Mouse (Mus musculus) forebrain, embryonic 14.5 days (tissue): Measurements from ENCODE around the gene Edc3. TPM values are rescaled to one million over a fixed set of nuclear protein-coding genes. Genes with fewer than 3 reads are reported as not detected.

Source experiments
- ATAC-seq: fragments of 200-750 bp; cut with Nextera tagmentation; 2 replicates; pipeline ENCODE4 v1.8.0; 2017; ENCODE audit warnings: mild to moderate bottlenecking, moderate library complexity
- DNase-seq: peaks from one replicate; pipeline ENCODE4 v3.0.0-alpha.2; 2015; ENCODE audit warnings: low spot score
- H3K27ac ChIP-seq: fragments of 300-500 bp; sonication (generic); 2 replicates; pipeline ENCODE4 v1.5.1; 2014; ENCODE audit warnings: low read depth, mild to moderate bottlenecking, control low read depth, low read length, moderate library complexity
- H3K27me3 ChIP-seq: fragments of 300-500 bp; sonication (generic); replicated peaks from 2 replicates; pipeline ENCODE4 v1.6.1; 2014; ENCODE audit warnings: low read length, control low read depth, mixed read lengths; ENCODE audit not compliant: control insufficient read depth, insufficient read depth
- H3K36me3 ChIP-seq: fragments of 300-500 bp; sonication (generic); 2 replicates; pipeline ENCODE4 v1.6.1; 2014; ENCODE audit warnings: low read length, control low read depth; ENCODE audit not compliant: control insufficient read depth, insufficient read depth
- H3K4me1 ChIP-seq: fragments of 300-500 bp; sonication (generic); 2 replicates; pipeline ENCODE4 v1.6.1; 2014; ENCODE audit warnings: antibody characterized with exemption, low read length, control low read depth; ENCODE audit not compliant: control insufficient read depth, insufficient read depth
- H3K4me2 ChIP-seq: fragments of 300-500 bp; sonication (generic); 2 replicates; pipeline ENCODE4 v1.6.1; 2014; ENCODE audit warnings: mild to moderate bottlenecking, control low read depth, low read length
- H3K4me3 ChIP-seq: fragments of 300-500 bp; sonication (generic); 2 replicates; pipeline ENCODE4 v1.5.1; 2014; ENCODE audit warnings: low read depth, low read length, control low read depth
- H3K9ac ChIP-seq: fragments of 300-500 bp; sonication (generic); 2 replicates; pipeline ENCODE4 v1.6.1; 2014; ENCODE audit warnings: mild to moderate bottlenecking, low read length, control low read depth, moderate library complexity
- H3K9me3 ChIP-seq: fragments of 300-500 bp; sonication (generic); replicated peaks from 2 replicates; pipeline ENCODE4 v1.6.1; 2016; ENCODE audit warnings: low read length, control low read depth, mixed read lengths; ENCODE audit not compliant: control insufficient read depth
- WGBS: fragments of 180-500 bp; shearing (Covaris S2); extraction: QIAGEN DNeasy Blood & Tissue Kit; methylation state at CpG from one replicate; pipeline ENCODE4 v1.1.7; 2014; 5-methylcytosine and 5-hydroxymethylcytosine counted together
- polyA plus RNA-seq: library from polyadenylated mRNA; unstranded; fragments of >200 nt; fragmentation: Nextera tagmentation; extraction: Ambion mirVana; gene quantifications from 2 replicates; pipeline ENCODE4 v1.2.1, GENCODE M21; 2014

Gene Edc3
- polyA plus RNA-seq, 1 experiment from 2014 or later: 28.9 TPM

DNA sequence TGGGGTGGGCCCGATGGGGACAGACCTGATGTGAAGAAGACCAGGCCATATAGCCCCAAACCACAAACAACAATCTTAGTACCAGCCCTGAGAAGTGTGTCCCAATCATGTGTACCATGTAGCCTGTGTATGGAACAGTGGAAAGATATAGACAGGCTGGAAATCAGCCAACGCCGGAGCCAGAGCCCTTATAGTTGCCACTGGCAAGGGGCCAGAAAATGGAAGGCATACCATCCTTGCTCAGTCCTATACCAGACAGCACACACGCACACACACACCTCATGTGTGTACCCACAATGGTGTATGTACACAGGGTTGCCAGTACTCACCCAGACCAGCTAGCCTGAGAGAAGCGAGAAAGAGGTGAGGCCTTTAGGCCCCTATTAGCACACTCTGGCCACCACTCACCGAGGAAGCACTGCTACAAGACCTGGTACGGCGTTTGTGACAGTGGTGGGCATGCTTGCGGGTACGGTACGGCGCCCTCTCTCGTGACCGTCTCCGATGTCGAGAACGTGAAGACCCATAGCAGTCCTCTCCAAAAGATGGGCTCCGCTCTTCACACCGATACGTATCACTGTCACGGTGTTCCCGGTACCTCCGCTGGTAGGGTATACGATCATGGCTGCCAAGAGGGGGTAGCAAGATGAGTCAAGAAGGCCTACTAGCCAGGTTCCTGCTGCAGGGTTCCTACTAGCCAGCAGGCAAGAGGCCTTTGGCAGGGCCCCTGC, 52.2 kb downstream of the Edc3 start:
- 93% methylated on average over 24 of the region's 24 CpGs for WGBS
- Histone ChIP-seq H3K4me1 (peaks cover 22% of the 10 kb centered on the region), H3K4me2 (no peak overlapping the region), H3K9me3 (no peaks in the 10 kb centered on the region), H3K4me3 (no peak overlapping the region), H3K27me3 (no peaks in the 10 kb centered on the region), H3K36me3 (peaks cover 59% of the 10 kb centered on the region), H3K27ac (no peak overlapping the region), H3K9ac (no peak overlapping the region)
- no peak for ATAC-seq
- DNase-seq: no peak

DNA sequence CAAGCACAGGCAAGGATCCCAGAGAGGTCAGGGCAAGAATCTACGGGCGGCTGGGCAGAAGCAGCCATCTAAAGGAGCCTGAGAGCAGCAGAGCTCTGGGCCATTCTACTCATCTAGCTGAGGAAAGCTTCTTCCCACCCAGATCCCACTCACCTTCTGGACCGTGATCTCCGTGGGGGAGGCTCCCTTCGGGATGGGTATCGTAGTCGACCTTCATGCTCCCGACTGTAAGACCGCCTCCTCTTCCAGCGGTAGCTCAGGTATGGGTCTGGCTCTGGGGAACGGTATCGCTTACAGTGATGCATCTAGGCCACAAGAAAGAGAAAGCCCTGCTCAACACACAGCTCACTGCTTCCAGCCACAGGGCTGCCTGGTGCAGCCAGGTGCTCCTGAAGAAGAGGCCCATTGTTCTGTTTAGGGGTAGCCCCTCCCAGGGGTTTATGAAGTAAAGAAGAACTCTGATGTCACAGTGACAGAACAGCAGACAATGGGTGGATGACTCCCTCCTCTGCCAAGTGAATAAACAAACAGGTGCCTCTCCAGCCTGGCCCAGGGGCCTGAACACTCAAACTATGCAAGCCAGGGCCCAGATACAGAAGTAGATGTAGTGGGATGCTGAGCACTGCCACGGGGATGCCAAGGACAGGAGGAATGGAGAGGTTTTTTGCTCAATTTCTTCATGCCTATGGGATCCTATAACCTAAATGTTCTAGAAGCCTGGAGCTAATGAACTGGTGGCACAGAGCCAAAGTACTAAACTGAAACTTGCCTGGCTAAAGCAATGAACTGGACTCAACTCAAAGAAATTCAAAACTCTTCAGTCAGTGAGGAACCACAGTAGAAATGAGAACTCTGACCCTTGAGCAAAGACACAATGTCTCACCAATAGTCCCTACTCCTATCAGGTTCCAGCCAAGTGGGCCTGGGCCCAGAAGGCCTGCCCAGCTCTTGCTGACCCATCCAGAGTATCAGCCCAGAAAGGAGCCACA, 53.5 kb downstream of the Edc3 start:
- Histone ChIP-seq H3K9ac (no peak overlapping the region), H3K4me3 (no peak overlapping the region), H3K36me3 (peaks cover 49% of the 10 kb centered on the region), H3K4me2 (0 out of 2 replicates have a peak overlapping the region, but pooled peaks have one; percentile 91), H3K9me3 (no peaks in the 10 kb centered on the region), H3K27ac (no peak overlapping the region), H3K27me3 (no peaks in the 10 kb centered on the region), H3K4me1 (peaks cover 29% of the 10 kb centered on the region)
- WGBS: 92% methylated on average over 13 of the region's 13 CpGs
- no peak for DNase-seq
- ATAC-seq: no peak

- H3K27me3 ChIP-seq: no peaks in the 10 kb centered on the region
Observed at GRCm38 (mm10) chr9:57762563-57762991, 54.2 kb downstream of the Edc3 start.

GRCm38 (mm10) chr9:57764147-57764973, 56.0 kb downstream of the Edc3 start:
- WGBS: under 1% methylated on average over 56 of the region's 57 CpGs
- ATAC-seq (peak; percentile 59), DNase-seq (peak; percentile 77)
- Histone ChIP-seq H3K9me3 (no peaks in the 10 kb centered on the region), H3K9ac (peak overlapping the region; percentile 98), H3K4me3 (peak overlapping the region; percentile 94), H3K27ac (peak overlapping the region; percentile 99), H3K27me3 (no peaks in the 10 kb centered on the region), H3K4me1 (peaks cover 29% of the 10 kb centered on the region), H3K4me2 (peak overlapping the region; percentile 91), H3K36me3 (peaks cover 24% of the 10 kb centered on the region)

More at GRCm38 (mm10) chr9:57762563-57762991, 54.2 kb downstream of the Edc3 start:
- ATAC-seq: no peak
- Histone ChIP-seq H3K9me3 (no peaks in the 10 kb centered on the region), H3K4me3 (no peak overlapping the region), H3K36me3 (peaks cover 42% of the 10 kb centered on the region), H3K27ac (no peak overlapping the region), H3K4me1 (peaks cover 29% of the 10 kb centered on the region), H3K4me2 (peak overlapping the region; percentile 91), H3K9ac (no peak overlapping the region)
- peak; percentile 34 for DNase-seq
- WGBS: 67% methylated on average over 6 of the region's 6 CpGs

DNA sequence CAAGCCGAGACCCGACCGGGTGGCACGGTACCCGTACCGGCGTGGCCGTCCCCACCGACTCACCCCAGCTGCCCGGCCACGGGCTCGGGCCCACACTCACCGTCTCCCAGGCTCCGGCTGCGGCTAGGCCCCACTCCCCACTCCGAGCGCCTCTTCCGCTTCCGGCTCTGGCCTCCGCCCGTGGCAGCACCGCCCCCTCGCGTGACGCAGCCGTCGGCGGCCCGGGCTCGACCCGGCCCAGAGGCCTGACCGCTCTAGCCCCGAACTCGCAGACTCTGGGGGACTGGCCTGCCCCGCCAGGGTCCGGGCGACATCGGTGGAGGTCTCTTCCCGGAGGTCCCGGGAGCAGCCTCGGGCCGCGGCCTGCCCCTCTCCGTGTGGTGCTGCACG, 56.6 kb downstream of the Edc3 start:
- peak overlapping the region; percentile 99 for H3K27ac ChIP-seq
- peaks cover 18% of the 10 kb centered on the region for H3K36me3 ChIP-seq
- ATAC-seq: peak; percentile 93
- H3K4me3 ChIP-seq: peak overlapping the region; percentile 94
- H3K9me3 ChIP-seq: no peaks in the 10 kb centered on the region
- H3K4me1 ChIP-seq: peaks cover 29% of the 10 kb centered on the region
- peak; percentile 94 for DNase-seq
- under 1% methylated on average over 44 of the region's 45 CpGs for WGBS
- H3K9ac ChIP-seq: peak overlapping the region; percentile 98
- H3K4me2 ChIP-seq: peak overlapping the region; percentile 91
- no peaks in the 10 kb centered on the region for H3K27me3 ChIP-seq

- Histone ChIP-seq H3K4me2 (peak within 1 kb of the TSS; percentile 91), H3K36me3 (peaks cover 11% of the 10 kb centered on the region), H3K4me3 (peak within 1 kb of the TSS; percentile 94), H3K9ac (peak within 1 kb of the TSS; percentile 98), H3K27me3 (no peaks in the 10 kb centered on the region), H3K27ac (peak within 1 kb of the TSS; percentile 99), H3K4me1 (peaks cover 29% of the 10 kb centered on the region), H3K9me3 (no peaks in the 10 kb centered on the region)
- DNase-seq (peak; percentile 81), ATAC-seq (peak; percentile 50)
- under 1% methylated on average over 85 of the region's 93 CpGs for WGBS
Observed at GRCm38 (mm10) chr9:57765364-57766351, 57.3 kb downstream of the Edc3 start, which contains the start of gene Clk3. Gene Clk3, minus strand, starts transcription at chr9:57765860.

GRCm38 (mm10) chr9:57766431-57766830, 58.1 kb downstream of the Edc3 start:
- Histone ChIP-seq H3K4me3 (peak overlapping the region; percentile 94), H3K9ac (peak overlapping the region; percentile 98), H3K4me2 (peak overlapping the region; percentile 91), H3K9me3 (no peaks in the 10 kb centered on the region), H3K27me3 (no peaks in the 10 kb centered on the region), H3K27ac (0 out of 2 replicates have a peak overlapping the region, but pooled peaks have one; percentile 99), H3K36me3 (peaks cover 3% of the 10 kb centered on the region; the same call in 1 of the 2 replicates), H3K4me1 (peaks cover 29% of the 10 kb centered on the region)
- DNase-seq (no peak), ATAC-seq (no peak)
- 27% methylated on average over 6 of the region's 6 CpGs for WGBS
